Mouse (Mus musculus) MEL (cell line): ENCODE results near the gene H2afy. TPM values are rescaled to one million over a fixed set of nuclear protein-coding genes. Genes with fewer than 3 reads are reported as not detected.

ENCODE experiments used
- DNase-seq: peaks from one replicate; pipeline ENCODE4 v3.0.0; 2011; ENCODE audit warnings: low read depth, low spot score
- H3K27ac ChIP-seq: 2 replicates; pipeline ENCODE4 v1.5.1; 2012; ENCODE audit warnings: low read depth, mild to moderate bottlenecking, control low read depth, low read length, moderate library complexity; ENCODE audit not compliant: control insufficient read depth
- H3K27me3 ChIP-seq, 2 experiments: fragments of 150-350 bp in 1 of 2; sonication (generic) in 1 of 2; 2 replicates each; pipeline ENCODE4 v1.6.1; 2012; ENCODE audit warnings: low read length in 2 of 2, mild to moderate bottlenecking in 2 of 2, improper control_type of control experiment in 1 of 2, moderate library complexity in 1 of 2; ENCODE audit not compliant: insufficient read depth in 2 of 2, control insufficient read depth in 1 of 2
- H3K36me3 ChIP-seq, 2 experiments: 2 replicates each; pipeline ENCODE4 v1.6.1; 2012 to 2014; ENCODE audit warnings: low read length in 2 of 2, improper control_type of control experiment in 1 of 2, inconsistent platforms in 1 of 2, mild to moderate bottlenecking in 1 of 2; ENCODE audit not compliant: insufficient read depth in 2 of 2, control insufficient read depth in 1 of 2
- H3K4me1 ChIP-seq, 2 experiments: fragments of 150-350 bp in 1 of 2; sonication (generic) in 1 of 2; 2 replicates each; pipeline ENCODE4 v1.6.1; 2012; ENCODE audit warnings: low read length in 2 of 2, improper control_type of control experiment in 1 of 2, mild to moderate bottlenecking in 1 of 2; ENCODE audit not compliant: insufficient read depth in 2 of 2, control insufficient read depth in 1 of 2
- H3K4me3 ChIP-seq, 2 experiments: fragments of 150-350 bp in 1 of 2; sonication (generic) in 1 of 2; 2 replicates each; pipeline ENCODE4 v1.5.1; 2012; ENCODE audit warnings: low read depth in 2 of 2, low read length in 2 of 2, mild to moderate bottlenecking in 2 of 2, moderate library complexity in 2 of 2, control low read depth in 1 of 2, improper control_type of control experiment in 1 of 2; ENCODE audit not compliant: control insufficient read depth in 1 of 2, insufficient read depth in 1 of 2
- H3K79me2 ChIP-seq: 2 replicates; pipeline ENCODE4 v1.6.1; 2012; ENCODE audit warnings: mild to moderate bottlenecking, low read length, moderate library complexity; ENCODE audit not compliant: control insufficient read depth, poor library complexity, insufficient read depth
- H3K9ac ChIP-seq: 2 replicates; pipeline ENCODE4 v1.6.1; 2012; ENCODE audit warnings: low read depth, mild to moderate bottlenecking, control low read depth, low read length, moderate library complexity; ENCODE audit not compliant: control insufficient read depth, poor library complexity, severe bottlenecking
- H3K9me3 ChIP-seq: fragments of 150-350 bp; sonication (generic); replicated peaks from 2 replicates; pipeline ENCODE4 v1.6.1; 2012; ENCODE audit warnings: mild to moderate bottlenecking, low read length, improper control_type of control experiment, moderate library complexity; ENCODE audit not compliant: insufficient read depth
- CHD1 ChIP-seq: IDR thresholded peaks from 2 replicates; pipeline ENCODE4 v1.6.1; 2012; ENCODE audit warnings: low read depth, mild to moderate bottlenecking, inconsistent platforms, low read length, improper control_type of control experiment
- CTCF ChIP-seq, 3 experiments: IDR thresholded peaks in 2 of 3; conservative IDR thresholded peaks in 1 of 3; 2 replicates each; pipeline ENCODE4 v1.5.1; 2011 to 2012; ENCODE audit warnings: low read length in 3 of 3, low read depth in 2 of 3, mild to moderate bottlenecking in 2 of 3, improper control_type of control experiment in 1 of 3, inconsistent platforms in 1 of 3, mixed read lengths in 1 of 3, moderate library complexity in 1 of 3; ENCODE audit not compliant: control insufficient read depth in 1 of 3, insufficient read depth in 1 of 3, poor library complexity in 1 of 3, severe bottlenecking in 1 of 3
- EP300 ChIP-seq, 2 experiments: IDR thresholded peaks; 2 replicates each; pipeline ENCODE4 v1.6.1; 2011; ENCODE audit warnings: improper control_type of control experiment in 2 of 2, low read length in 2 of 2, low read depth in 1 of 2, mild to moderate bottlenecking in 1 of 2
- ETS1 ChIP-seq: IDR thresholded peaks from 2 replicates; pipeline ENCODE4 v1.6.1; 2012; ENCODE audit warnings: low read depth, mild to moderate bottlenecking, inconsistent platforms, low read length, improper control_type of control experiment, moderate library complexity
- GATA1 ChIP-seq: IDR thresholded peaks from 2 replicates; pipeline ENCODE4 v1.6.1; 2011; ENCODE audit warnings: low read depth, low read length, improper control_type of control experiment
- HCFC1 ChIP-seq: IDR thresholded peaks from 2 replicates; pipeline ENCODE4 v1.6.1; 2012; ENCODE audit warnings: low read depth, mild to moderate bottlenecking, inconsistent platforms, low read length, improper control_type of control experiment, moderate library complexity
- JUND ChIP-seq: IDR thresholded peaks from 2 replicates; pipeline ENCODE4 v1.6.1; 2011; ENCODE audit warnings: low read depth, mild to moderate bottlenecking, improper control_type of control experiment, low read length
- MAFK ChIP-seq: IDR thresholded peaks from 2 replicates; pipeline ENCODE4 v1.6.1; 2011; ENCODE audit warnings: low read depth, mild to moderate bottlenecking, low read length, improper control_type of control experiment, borderline replicate concordance
- MAX ChIP-seq: IDR thresholded peaks from 2 replicates; pipeline ENCODE4 v1.6.1; 2011; ENCODE audit warnings: low read length, improper control_type of control experiment
- MAZ ChIP-seq: IDR thresholded peaks from 2 replicates; pipeline ENCODE4 v1.6.1; 2012; ENCODE audit warnings: low read depth, mild to moderate bottlenecking, inconsistent platforms, low read length, improper control_type of control experiment
- MXI1 ChIP-seq: IDR thresholded peaks from 2 replicates; pipeline ENCODE4 v1.6.1; 2011; ENCODE audit warnings: mild to moderate bottlenecking, low read depth, low read length, improper control_type of control experiment
- MYB ChIP-seq: IDR thresholded peaks from 2 replicates; pipeline ENCODE4 v1.6.1; 2011; ENCODE audit warnings: mild to moderate bottlenecking, low read depth, low read length, improper control_type of control experiment
- POLR2A ChIP-seq, 2 experiments: IDR thresholded peaks; 2 replicates each; pipeline ENCODE4 v1.6.1; 2011 to 2012; ENCODE audit warnings: low read length in 2 of 2, mild to moderate bottlenecking in 2 of 2, control low read depth in 1 of 2, improper control_type of control experiment in 1 of 2, low read depth in 1 of 2, moderate library complexity in 1 of 2; ENCODE audit not compliant: control insufficient read depth in 1 of 2, insufficient read depth in 1 of 2, poor library complexity in 1 of 2
- RAD21 ChIP-seq: IDR thresholded peaks from 2 replicates; pipeline ENCODE4 v1.6.1; 2011; ENCODE audit warnings: mild to moderate bottlenecking, low read depth, low read length, improper control_type of control experiment
- TAL1 ChIP-seq: IDR thresholded peaks from 2 replicates; pipeline ENCODE4 v1.6.1; 2012; ENCODE audit warnings: mild to moderate bottlenecking, inconsistent platforms, low read length, moderate library complexity, mixed read lengths
- TCF12 ChIP-seq: IDR thresholded peaks from 2 replicates; pipeline ENCODE4 v1.6.1; 2014; ENCODE audit warnings: low read depth, mild to moderate bottlenecking, inconsistent platforms, low read length, improper control_type of control experiment, moderate library complexity
- UBTF ChIP-seq: IDR thresholded peaks from 2 replicates; pipeline ENCODE4 v1.6.1; 2012; ENCODE audit warnings: low read depth, mild to moderate bottlenecking, inconsistent platforms, low read length, improper control_type of control experiment, moderate library complexity, borderline replicate concordance; ENCODE audit not compliant: insufficient read depth
- USF1 ChIP-seq: IDR thresholded peaks from 2 replicates; pipeline ENCODE4 v1.6.1; 2014; ENCODE audit warnings: low read depth, mild to moderate bottlenecking, inconsistent platforms, low read length, improper control_type of control experiment, moderate library complexity
- USF2 ChIP-seq, 2 experiments: IDR thresholded peaks; 2 replicates each; pipeline ENCODE4 v1.6.1; 2011 to 2012; ENCODE audit warnings: improper control_type of control experiment in 2 of 2, low read length in 2 of 2, borderline replicate concordance in 1 of 2, inconsistent platforms in 1 of 2, low read depth in 1 of 2, mild to moderate bottlenecking in 1 of 2; ENCODE audit not compliant: insufficient read depth in 1 of 2
- ZMIZ1 ChIP-seq: IDR thresholded peaks from 2 replicates; pipeline ENCODE4 v1.6.1; 2012; ENCODE audit warnings: low read depth, mild to moderate bottlenecking, inconsistent platforms, low read length, improper control_type of control experiment, moderate library complexity
- ZNF384 ChIP-seq: IDR thresholded peaks from 2 replicates; pipeline ENCODE4 v1.6.1; 2012; ENCODE audit warnings: low read depth, mild to moderate bottlenecking, inconsistent platforms, low read length, improper control_type of control experiment
- polyA plus RNA-seq, 2 experiments: library from polyadenylated mRNA; stranded (reverse) in 1 of 2; unstranded in 1 of 2; fragments of >175 nt in 1 of 2; fragments of >200 nt in 1 of 2; gene quantifications; 2 replicates each; pipeline versions ENCODE4 v1.2.1 to v1.2.4; 2012; ENCODE audit warnings: low replicate concordance in 2 of 2, low read depth in 1 of 2; ENCODE audit not compliant: insufficient read length in 2 of 2, insufficient read depth in 1 of 2, missing spikeins in 1 of 2
- total RNA-seq: library from RNA; depleted of rRNA; stranded (reverse); fragments of 300-350 nt; gene quantifications from 2 replicates; pipeline ENCODE4 v1.2.3, GENCODE M21; 2012

H2afy gene
- total and polyA plus RNA-seq, 3 experiments = 159 to 245 TPM; not detected in 1

- Histone ChIP-seq H3K79me2 (no peaks in the 10 kb centered on the region), H3K27me3 (no peaks in the 10 kb centered on the region; a peak in 1 of 4 replicates), H3K27ac (no peak overlapping the region), H3K9ac (no peak overlapping the region), H3K36me3 (no peaks in the 10 kb centered on the region), H3K4me3 (no peak overlapping the region), H3K9me3 (no peaks in the 10 kb centered on the region), H3K4me1 (no peaks in the 10 kb centered on the region)
- no peak for DNase-seq
- TF ChIP-seq UBTF (no peak), USF2 (IDR thresholded peaks at IDR 0.05; ENCODE audit: borderline replicate concordance in 1 of 2, insufficient read depth in 1 of 2, low read depth in 1 of 2, low read length in 2 of 2) (no peak), MAFK (no peak)
Measured at GRCm38 (mm10) chr13:56066904-56067303, 69.3 kb downstream of the H2afy start.

GRCm38 (mm10) chr13:56066152-56066551, 70.0 kb downstream of the H2afy start:
- TF ChIP-seq ZNF384 (no peak), CTCF (IDR thresholded peaks at IDR 0.05 in 2 of 3, conservative IDR thresholded peaks at IDR 0.05 in 1 of 3; ENCODE audit: control insufficient read depth in 1 of 3, insufficient read depth in 1 of 3, low read depth in 2 of 3, low read length in 3 of 3, poor library complexity in 1 of 3, severe bottlenecking in 1 of 3) (no peak), MAZ (no peak), ETS1 (no peak), MYB (no peak), UBTF (no peak), POLR2A (IDR thresholded peaks at IDR 0.05; ENCODE audit: control insufficient read depth in 1 of 2, insufficient read depth in 1 of 2, low read depth in 1 of 2, low read length in 2 of 2, poor library complexity in 1 of 2) (no peak), MAX (no peak), RAD21 (no peak), HCFC1 (no peak), TCF12 (no peak), JUND (no peak), CHD1 (no peak), MXI1 (no peak), ZMIZ1 (no peak), GATA1 (no peak), EP300 (IDR thresholded peaks at IDR 0.05; ENCODE audit: low read depth in 1 of 2, low read length in 2 of 2) (no peak), USF1 (no peak), TAL1 (no peak)

More at GRCm38 (mm10) chr13:56066152-56066551, 70.0 kb downstream of the H2afy start:
- no peaks in the 10 kb centered on the region for H3K36me3 ChIP-seq
- DNase-seq = no peak
- no peak overlapping the region for H3K27ac ChIP-seq
- no peaks in the 10 kb centered on the region for H3K79me2 ChIP-seq
- no peaks in the 10 kb centered on the region for H3K9me3 ChIP-seq
- no peak overlapping the region for H3K4me3 ChIP-seq
- no peaks in the 10 kb centered on the region; a peak in 1 of 4 replicates for H3K27me3 ChIP-seq
- H3K4me1 ChIP-seq = no peaks in the 10 kb centered on the region
- H3K9ac ChIP-seq = no peak overlapping the region
